Mouse (Mus musculus): ENCODE results near the gene Arhgap28.

Arhgap28 gene

GRCm38 (mm10) chr17:68003741-68004560, at the start of gene Arhgap28:
Arhgap28 (minus strand) TSS chr17:68004120.
- peak; percentile 70 for DNase-seq

DNA sequence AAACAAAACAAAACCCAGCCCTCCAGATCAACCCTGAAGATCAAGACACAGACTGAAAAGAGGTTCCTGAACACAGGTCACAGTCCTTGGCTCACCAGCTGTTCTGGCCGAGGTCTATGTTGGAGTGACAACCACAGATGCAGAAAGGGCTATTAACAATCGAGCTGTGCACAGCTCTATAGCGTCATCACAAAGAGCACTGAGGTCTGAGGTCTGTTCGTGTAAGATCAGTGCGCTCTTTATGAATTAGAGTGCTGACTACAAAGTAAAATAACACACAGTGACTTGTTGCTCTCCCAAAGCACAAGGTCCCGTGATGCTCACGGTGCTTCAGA, 42.4 kb upstream of the Arhgap28 start:
- DNase-seq = no peak

- no peak for DNase-seq
These were observed 41.9 kb upstream of the Arhgap28 start for GRCm38 (mm10) chr17:68045655-68046340.

- no peak for DNase-seq
These were observed 38.5 kb upstream of the Arhgap28 start for GRCm38 (mm10) chr17:68042377-68042776.

DNA sequence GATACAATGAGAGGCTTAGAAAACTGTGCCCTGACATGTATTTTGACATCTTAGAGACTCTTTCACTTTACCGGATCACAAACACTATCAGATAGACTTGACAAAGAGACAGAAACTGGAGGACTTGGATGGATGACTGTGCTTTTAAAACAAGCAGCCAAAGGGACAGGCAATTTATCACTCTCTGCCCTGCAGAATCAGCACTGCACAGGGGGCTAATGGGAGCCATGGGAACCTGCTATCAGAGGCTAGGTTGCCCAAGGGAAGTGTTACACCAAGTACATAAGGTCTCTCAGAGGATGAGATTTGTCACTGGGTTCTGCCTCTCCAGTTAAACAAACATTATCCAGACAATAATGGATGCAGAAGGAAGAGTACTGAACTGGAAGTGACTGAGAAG, 33.1 kb upstream of the Arhgap28 start:
- no peak for DNase-seq

DNA sequence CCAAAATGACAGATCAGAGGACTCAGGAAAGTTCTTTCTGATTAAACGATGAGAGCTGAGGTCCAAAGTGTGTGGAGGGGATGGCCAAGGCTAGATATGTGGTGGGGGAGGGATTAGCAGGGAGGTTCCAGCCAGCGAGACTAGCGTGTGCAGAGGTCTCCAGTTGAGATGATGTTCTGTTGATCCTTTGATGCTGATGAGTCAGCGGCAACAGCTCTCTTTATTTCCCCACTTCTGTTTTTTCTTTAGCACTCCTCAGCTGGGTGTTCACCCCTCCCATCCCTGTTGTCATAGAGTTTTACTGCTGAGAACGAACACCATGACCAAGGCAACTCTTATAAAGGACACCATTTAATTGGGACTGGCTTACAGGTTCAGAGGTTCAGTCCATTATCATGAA, 25.6 kb upstream of the Arhgap28 start:
- no peak for DNase-seq

DNA sequence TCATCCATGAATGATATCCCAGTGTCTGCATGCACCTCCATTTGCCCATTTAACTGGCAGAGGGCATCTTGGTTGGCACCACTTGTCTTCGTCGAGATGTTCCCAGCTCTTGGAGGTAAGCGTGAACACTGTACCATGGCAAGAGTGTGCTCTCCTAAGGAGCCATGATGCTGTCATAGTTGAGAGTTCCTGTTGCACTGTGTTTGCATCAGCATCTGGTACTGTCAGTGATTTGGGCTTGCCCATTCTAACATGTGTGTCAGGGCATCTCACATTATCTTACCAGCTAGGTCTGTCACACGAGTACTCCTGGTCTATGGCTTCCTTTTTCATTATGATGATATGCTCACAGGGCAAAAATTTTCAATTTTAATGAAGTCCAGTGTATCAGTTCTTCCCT, 24.6 kb upstream of the Arhgap28 start:
- DNase-seq = no peak

DNA sequence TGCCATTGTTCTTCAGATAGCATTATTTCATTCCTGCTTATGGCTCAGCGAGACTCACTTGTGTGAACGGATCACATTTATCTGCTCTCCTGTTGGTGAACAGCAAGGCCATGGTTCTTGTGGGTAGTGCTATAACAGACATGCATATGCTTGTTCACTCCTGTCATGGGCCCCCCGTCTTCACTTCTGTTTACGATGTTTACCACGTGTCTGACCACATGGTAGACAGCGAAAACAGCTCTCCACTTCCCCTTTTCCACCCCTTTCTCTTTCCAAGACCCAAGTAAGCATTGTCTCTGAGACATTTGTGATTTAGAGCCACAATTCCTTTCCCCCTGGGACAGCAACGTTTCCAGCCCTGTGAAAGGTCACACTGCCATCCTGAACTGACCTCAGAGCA, 20.4 kb upstream of the Arhgap28 start:
- DNase-seq = no peak

- no peak for DNase-seq
These were observed 15.6 kb upstream of the Arhgap28 start for GRCm38 (mm10) chr17:68019466-68020065.

GRCm38 (mm10) chr17:68017095-68017494, 13.2 kb upstream of the Arhgap28 start:
- DNase-seq = no peak

GRCm38 (mm10) chr17:68011606-68012005, 7.7 kb upstream of the Arhgap28 start:
- no peak for DNase-seq

DNA sequence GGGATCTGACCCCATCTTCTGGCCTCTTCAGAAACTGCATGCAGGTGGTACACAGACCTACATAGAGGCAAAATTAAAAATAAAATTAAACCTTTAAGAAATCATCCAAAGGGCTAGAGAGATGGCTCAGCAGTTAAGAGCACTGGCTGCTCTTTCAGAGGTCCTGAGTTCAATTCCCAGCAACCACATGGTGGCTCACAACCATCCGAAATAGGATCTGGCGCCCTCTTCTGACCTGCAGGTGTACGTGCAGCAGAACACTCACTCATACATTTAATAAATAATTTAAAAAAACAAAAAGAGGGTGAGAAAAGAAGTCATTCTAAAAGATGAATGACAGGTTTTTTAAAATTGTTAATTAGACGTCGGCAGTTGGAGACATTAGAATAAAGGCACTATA, 6.1 kb upstream of the Arhgap28 start:
- no peak for DNase-seq

DNA sequence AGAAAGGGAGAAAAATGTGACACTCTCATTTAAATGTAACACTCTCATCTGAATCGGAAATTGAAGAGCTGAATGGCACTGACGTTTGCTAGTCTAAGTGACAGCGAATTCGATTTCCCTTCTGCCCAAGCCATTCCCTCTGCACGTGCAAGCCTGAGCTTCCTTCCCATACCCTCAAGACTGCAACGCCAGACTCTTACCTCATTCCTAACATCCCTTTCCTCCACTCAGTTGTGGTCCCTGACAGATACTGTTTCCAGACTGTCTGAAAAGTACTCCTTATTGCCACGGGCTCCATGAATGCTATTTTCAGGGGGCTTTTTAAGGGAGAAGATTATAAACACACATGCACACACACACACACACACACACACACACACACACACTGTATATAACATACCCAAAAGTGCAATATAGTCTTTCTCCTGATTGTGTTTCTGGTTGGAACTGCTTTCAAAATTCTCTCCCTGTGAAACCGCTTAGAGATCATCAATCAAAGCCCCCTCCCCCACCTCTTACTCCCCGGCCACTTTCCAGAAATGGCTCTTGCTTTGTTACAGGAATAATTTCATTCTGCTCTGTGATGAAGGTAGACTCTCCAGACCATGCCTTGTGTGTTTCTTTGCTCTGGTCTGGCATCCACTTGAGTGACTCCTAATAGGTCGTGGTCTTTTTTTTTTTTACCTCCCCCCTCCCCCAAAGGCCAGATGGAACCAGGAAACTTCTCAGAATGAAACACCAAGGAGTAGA, 836 bp upstream of the Arhgap28 start:
- no peak for DNase-seq

- no peak for DNase-seq
These were observed 1.0 kb downstream of the Arhgap28 start for GRCm38 (mm10) chr17:68002608-68003595.

DNA sequence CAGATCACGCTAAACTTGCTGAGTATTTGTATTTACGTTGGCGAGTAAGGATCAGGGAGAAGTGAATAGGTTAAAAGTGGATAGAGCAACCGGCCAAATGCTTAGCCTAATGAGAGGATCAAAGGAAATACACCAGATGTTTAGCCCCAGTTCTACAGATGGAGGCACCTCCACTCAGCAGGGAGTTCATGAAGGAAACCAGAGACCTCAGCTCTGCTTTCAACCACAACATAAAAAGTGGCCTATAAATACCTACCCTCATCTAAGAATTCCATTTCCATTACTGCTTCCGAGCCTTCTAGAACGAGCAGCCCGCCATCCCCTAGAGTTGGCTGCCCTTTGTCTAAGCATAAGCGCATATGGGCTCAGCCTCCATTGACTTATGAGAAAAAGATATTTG, 4.1 kb downstream of the Arhgap28 start:
- DNase-seq = no peak

DNA sequence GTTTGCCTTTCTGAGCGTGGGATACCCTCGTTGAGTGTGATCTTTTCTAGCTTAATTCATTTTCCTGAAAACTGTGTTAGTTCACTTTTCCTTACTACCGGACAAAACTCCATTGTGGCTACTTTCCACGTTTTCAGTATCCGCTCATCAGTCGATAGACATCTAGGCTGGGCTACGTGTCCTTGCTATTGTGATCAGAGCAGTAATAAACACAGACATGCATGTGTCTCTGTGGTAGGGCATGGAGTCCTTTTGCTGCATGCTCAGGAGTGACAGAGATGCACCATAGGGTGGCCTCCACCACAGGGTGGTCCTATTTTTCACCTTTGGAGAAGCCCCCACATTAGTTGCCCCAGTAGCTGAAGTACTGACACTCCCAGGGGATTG, 7.2 kb downstream of the Arhgap28 start:
- DNase-seq = no peak

DNA sequence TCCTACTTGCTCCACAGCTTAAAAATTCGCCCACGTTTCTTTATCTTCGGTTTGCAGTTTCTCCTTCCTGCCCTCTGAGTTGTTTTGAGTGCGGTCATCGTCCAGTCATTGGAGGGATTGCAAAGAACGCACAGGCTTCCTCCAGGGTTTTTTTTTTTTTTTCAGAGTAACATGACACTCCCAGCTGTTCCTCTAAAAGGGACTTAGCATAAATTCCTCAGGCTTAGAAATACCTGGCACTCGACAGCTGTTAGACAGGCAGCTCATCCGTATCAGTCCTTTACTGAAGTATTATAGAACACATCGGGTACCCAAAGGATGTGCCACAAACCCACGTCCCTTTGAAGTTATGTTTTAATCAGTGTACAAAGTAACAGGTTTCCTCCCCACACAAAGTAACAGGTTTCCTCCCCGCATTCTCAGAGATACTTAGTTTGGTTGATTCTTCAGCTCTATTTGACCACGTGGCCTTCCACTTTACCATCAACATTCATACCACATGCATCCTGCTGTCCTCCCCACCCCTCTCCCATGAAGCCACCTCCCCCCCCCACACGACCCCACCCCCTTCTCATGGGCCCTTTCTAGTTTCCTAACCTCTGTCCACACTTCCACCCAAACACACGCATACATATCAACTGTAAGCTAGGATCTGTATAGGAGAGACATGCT, 7.7 kb downstream of the Arhgap28 start:
- no peak for DNase-seq

- DNase-seq = no peak
These were observed 8.6 kb downstream of the Arhgap28 start for GRCm38 (mm10) chr17:67995277-67995819.

GRCm38 (mm10) chr17:67994861-67995260, 9.1 kb downstream of the Arhgap28 start:
- no peak for DNase-seq

DNA sequence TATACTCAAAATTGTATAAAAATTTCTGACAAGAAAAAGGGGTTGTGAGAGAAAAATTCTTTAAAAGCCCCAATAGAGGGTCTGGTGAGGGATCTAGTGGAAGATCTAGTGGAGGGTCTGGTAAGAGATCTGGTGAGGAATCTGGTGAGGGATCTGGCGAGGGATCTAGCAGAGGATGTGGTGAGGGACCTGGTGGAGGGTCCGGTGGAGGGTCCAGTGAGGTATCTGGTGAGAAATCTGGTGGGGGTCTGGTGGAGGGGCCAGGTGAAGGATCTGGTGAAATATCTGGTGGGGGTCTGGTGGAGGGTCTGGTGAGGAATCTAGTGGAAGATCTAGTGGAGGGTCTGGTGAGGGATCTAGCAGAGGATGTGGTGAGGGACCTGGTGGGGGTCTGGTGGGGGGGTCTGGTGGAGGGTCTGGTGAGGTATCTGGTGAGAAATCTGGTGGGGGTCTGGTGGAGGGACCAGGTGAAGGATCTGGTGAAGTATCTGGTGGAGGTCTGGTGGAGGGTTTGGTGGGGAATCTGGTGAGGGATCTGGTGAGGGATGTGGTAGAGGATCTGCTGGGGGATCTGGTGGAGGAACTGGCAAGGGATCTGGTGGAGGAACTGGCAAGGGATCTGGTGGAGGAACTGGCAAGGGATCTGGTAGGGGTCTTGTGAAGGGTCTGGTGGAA, 10.4 kb downstream of the Arhgap28 start:
- DNase-seq = no peak

GRCm38 (mm10) chr17:67989716-67990115, 14.2 kb downstream of the Arhgap28 start:
- no peak for DNase-seq
